Mouse (Mus musculus) small intestine, adult 2 months (tissue): ENCODE data around the gene Ajuba. TPM values are rescaled to one million over a fixed set of nuclear protein-coding genes. Genes with fewer than 3 reads are reported as not detected.

ENCODE experiments used
- H3K27ac ChIP-seq: fragments of 200-500 bp; 2 replicates; pipeline ENCODE4 v1.5.1; 2012; ENCODE audit warnings: low read depth, low read length, control low read depth, inconsistent platforms; ENCODE audit not compliant: insufficient read depth
- H3K27me3 ChIP-seq: fragments of 200-500 bp; 2 replicates; pipeline ENCODE4 v1.6.1; 2012; ENCODE audit warnings: mild to moderate bottlenecking, moderate library complexity, low read length, inconsistent platforms; ENCODE audit not compliant: control insufficient read depth, insufficient read depth
- H3K36me3 ChIP-seq: fragments of 200-500 bp; 2 replicates; pipeline ENCODE4 v1.6.1; 2012; ENCODE audit warnings: mild to moderate bottlenecking, low read length, control low read depth, inconsistent platforms; ENCODE audit not compliant: control insufficient read depth, insufficient read depth
- H3K4me1 ChIP-seq: fragments of 200-500 bp; 2 replicates; pipeline ENCODE4 v1.6.1; 2012; ENCODE audit warnings: low read length, inconsistent platforms, mixed read lengths; ENCODE audit not compliant: control insufficient read depth, insufficient read depth, insufficient read length
- H3K4me3 ChIP-seq: fragments of 200-500 bp; 2 replicates; pipeline ENCODE4 v1.5.1; 2012; ENCODE audit warnings: low read depth, mild to moderate bottlenecking, control low read depth, inconsistent platforms, low read length, moderate library complexity
- CTCF ChIP-seq: fragments of 200-500 bp; IDR thresholded peaks from 2 replicates; pipeline ENCODE4 v1.5.1; 2012; ENCODE audit warnings: low read depth, mild to moderate bottlenecking, control low read depth, inconsistent platforms, low read length, moderate library complexity, mixed read lengths; ENCODE audit not compliant: insufficient replicate concordance, insufficient read length; ENCODE audit errors: extremely low read depth
- POLR2A ChIP-seq: fragments of 200-500 bp; IDR thresholded peaks from 2 replicates; pipeline ENCODE4 v1.6.1; 2012; ENCODE audit warnings: low read depth, mild to moderate bottlenecking, control low read depth, inconsistent platforms, low read length, moderate library complexity
- WGBS: fragments of 180-500 bp; shearing (Covaris S2); methylation state at CpG from one replicate; pipeline ENCODE4 v1.1.7; 2018; 5-methylcytosine and 5-hydroxymethylcytosine counted together
- polyA plus RNA-seq: library from polyadenylated mRNA; depleted of rRNA; stranded (reverse); fragments of >200 nt; gene quantifications from 2 replicates; pipeline ENCODE4 v1.2.3, GENCODE M21; 2012; rRNA removed

The Ajuba gene
- polyA plus RNA-seq, 1 experiment: 3.0 TPM

DNA sequence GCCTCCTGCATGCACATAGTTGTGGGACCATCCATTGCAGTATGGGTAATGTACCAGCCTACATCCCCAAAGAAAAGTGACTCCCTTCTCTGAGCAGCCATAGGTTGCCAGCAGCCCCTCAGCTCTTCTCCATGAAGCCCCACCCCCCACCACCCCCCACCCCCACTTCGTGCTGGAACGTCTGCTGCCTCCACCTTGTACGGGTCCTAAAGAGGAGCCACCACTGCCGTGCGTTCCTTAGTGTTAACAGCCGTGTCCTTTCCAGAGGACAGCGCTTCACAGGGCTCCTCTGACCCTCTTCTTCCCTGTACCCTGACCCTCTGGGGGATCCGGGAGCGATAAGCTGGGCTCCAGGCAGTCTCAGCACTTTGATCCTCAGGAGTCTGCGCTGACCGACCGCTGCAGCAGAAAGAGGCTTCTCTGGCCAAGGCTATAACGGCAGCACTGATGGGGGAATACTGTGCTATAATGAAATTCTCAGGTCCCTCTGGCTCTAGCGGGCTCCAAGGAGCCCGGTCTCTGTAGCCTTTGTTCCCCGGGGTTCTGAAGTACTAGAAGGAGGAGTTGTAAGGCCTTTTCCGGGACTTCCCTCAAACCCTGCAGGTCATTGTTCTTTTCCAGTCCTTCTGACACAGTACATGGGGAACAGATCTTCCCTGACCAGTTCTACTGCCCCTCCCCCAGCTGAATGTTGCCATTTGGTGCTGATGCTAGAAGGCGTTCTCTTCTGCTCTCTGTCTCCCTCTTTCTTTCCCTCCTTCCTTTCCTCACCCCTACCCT lies 49.9 kb downstream of the Ajuba start:
- 3% methylated on average over 18 of the region's 18 CpGs for WGBS
- Histone ChIP-seq H3K36me3 (no peaks in the 10 kb centered on the region), H3K27me3 (no peaks in the 10 kb centered on the region), H3K4me3 (peak overlapping the region; percentile 33), H3K4me1 (peaks cover 6% of the 10 kb centered on the region; the same call in 1 of the 2 replicates), H3K27ac (no peak overlapping the region)
- no peak for TF ChIP-seq CTCF
- no peak for TF ChIP-seq POLR2A

DNA sequence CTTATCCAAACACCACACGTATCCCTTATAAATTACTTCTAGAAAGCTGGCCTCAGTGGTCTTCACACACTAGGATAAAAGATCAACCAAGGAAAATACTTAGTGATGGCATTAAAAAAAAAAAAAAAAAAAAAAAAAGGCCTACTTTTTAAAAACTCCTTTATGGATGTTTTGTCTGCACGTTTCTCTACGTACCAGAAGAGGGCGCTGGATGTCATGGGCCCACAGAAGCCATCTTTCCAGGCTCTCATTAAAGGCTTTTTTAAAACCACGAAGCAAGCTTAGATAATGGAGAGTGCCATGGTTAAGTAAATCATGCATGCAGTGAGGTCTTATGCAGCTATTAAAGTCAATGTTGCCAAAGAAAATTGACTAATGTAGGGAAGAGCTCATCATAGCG lies 53.8 kb downstream of the Ajuba start:
- TF ChIP-seq CTCF: no peak
- TF ChIP-seq POLR2A: no peak
- no peaks in the 10 kb centered on the region for H3K27me3 ChIP-seq
- 46% methylated on average over 6 of the region's 6 CpGs for WGBS
- peaks cover 5% of the 10 kb centered on the region; the same call in 1 of the 2 replicates for H3K4me1 ChIP-seq
- H3K36me3 ChIP-seq: no peaks in the 10 kb centered on the region
- no peak overlapping the region for H3K27ac ChIP-seq
- H3K4me3 ChIP-seq: no peak overlapping the region

Other genes starting within 250 kb of the Ajuba start
- gene Oxa1l, start 216.7 kb downstream of the Ajuba start, polyA plus RNA-seq: 73.2 and 120 TPM in 2 replicates
- 110 and 341 TPM in 2 replicates for gene Slc7a7, start 159.8 kb downstream of the Ajuba start, polyA plus RNA-seq
- gene Mrpl52, start 150.6 kb downstream of the Ajuba start, polyA plus RNA-seq: 186 and 284 TPM in 2 replicates
- gene Mmp14, start 145.9 kb downstream of the Ajuba start, polyA plus RNA-seq: 59.9 and 66.0 TPM in 2 replicates
- 139 and 303 TPM in 2 replicates for gene Lrp10, start 113.4 kb downstream of the Ajuba start, polyA plus RNA-seq
- 0.20 and 0.76 TPM in 2 replicates for gene Rem2, start 101.5 kb downstream of the Ajuba start, polyA plus RNA-seq
- gene Prmt5, start 60.0 kb downstream of the Ajuba start, polyA plus RNA-seq: 5.8 and 9.8 TPM in 2 replicates
- 4.7 and 11.8 TPM in 2 replicates for gene Haus4, start 22.9 kb downstream of the Ajuba start, polyA plus RNA-seq
- 2.3 and 5.6 TPM in 2 replicates for gene 4931414P19Rik, start 28.4 kb upstream of the Ajuba start, polyA plus RNA-seq
- gene Psmb5, start 40.5 kb upstream of the Ajuba start, polyA plus RNA-seq: 122 and 160 TPM in 2 replicates
- not detected in 2 replicates for gene Psmb11, start 43.9 kb upstream of the Ajuba start, polyA plus RNA-seq
- not detected in 2 replicates for gene Gm17606, start 63.4 kb upstream of the Ajuba start, polyA plus RNA-seq
- gene Cdh24, start 63.8 kb upstream of the Ajuba start, polyA plus RNA-seq: 3.1 and 4.6 TPM in 2 replicates
- gene 1700123O20Rik, start 108.7 kb upstream of the Ajuba start, polyA plus RNA-seq: 21.9 and 47.4 TPM in 2 replicates
- gene Acin1, start 109.4 kb upstream of the Ajuba start, polyA plus RNA-seq: 32.5 and 76.4 TPM in 2 replicates
- gene Gm29776, start 121.3 kb upstream of the Ajuba start, polyA plus RNA-seq: not detected in 2 replicates
- gene Cebpe, start 134.6 kb upstream of the Ajuba start, polyA plus RNA-seq: 4.2 and 4.4 TPM in 2 replicates
- 39.5 and 174 TPM in 2 replicates for gene Slc7a8, start 204.4 kb upstream of the Ajuba start, polyA plus RNA-seq
- gene Rnf212b, start 236.6 kb upstream of the Ajuba start, polyA plus RNA-seq: not detected in 2 replicates